Mouse (Mus musculus) thymus, adult 2 months (tissue): Measurements from ENCODE around the gene Gpr33.

Experiments
- CTCF ChIP-seq: fragments of 200-500 bp; IDR thresholded peaks from 2 replicates; pipeline ENCODE4 v1.5.1; 2012; ENCODE audit warnings: mild to moderate bottlenecking, control low read depth, low read length, moderate library complexity, borderline replicate concordance; ENCODE audit not compliant: control insufficient read depth, poor library complexity, insufficient read depth; ENCODE audit errors: extremely low read depth
- POLR2A ChIP-seq: fragments of 200-500 bp; IDR thresholded peaks from 2 replicates; pipeline ENCODE4 v1.6.1; 2012; ENCODE audit warnings: mild to moderate bottlenecking, low read length, control low read depth, moderate library complexity; ENCODE audit not compliant: control insufficient read depth, poor library complexity, insufficient read depth; ENCODE audit errors: extremely low read depth

DNA sequence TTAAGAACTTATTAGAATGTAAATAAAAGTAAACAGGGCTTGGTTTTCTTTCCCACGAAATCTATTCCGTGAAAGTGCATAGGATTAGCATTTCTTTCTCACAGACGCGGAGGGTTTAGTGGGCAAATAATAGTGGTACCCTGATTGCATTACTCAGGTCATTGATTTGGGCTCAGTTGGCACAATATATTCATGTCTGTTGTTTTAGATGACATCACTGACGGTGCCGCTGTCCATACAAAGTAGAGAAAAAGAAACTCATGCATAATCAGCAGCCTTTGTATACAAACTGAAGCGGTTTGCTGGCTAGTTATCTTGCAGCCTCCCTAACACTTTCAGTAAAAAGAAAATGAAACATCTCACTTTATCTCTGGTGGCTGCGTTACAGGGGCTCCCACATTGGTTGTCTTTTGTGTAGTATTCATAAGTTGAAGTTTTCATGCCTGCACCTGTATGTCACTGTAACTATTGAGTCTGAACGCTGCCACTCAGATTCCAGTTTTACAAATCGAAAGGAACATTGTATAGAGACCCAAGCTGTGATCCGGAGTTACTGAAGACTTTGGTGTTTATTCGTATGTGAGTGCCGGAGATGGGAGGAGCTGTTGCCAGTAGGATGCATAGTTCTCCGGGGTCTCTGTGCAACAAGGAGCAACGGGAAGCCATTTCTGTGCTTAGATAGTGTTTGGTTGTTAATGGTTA, 17.8 kb downstream of the Gpr33 start:
- TF ChIP-seq CTCF (no peak), POLR2A (no peak)
